Mouse (Mus musculus) MEL (cell line): ENCODE measurements around the gene Trmt11. TPM values are rescaled to one million over a fixed set of nuclear protein-coding genes. Genes with fewer than 3 reads are reported as not detected.

Source experiments
- DNase-seq: peaks from one replicate; pipeline ENCODE4 v3.0.0; 2011; ENCODE audit warnings: low read depth, low spot score
- H3K27ac ChIP-seq: 2 replicates; pipeline ENCODE4 v1.5.1; 2012; ENCODE audit warnings: low read depth, mild to moderate bottlenecking, control low read depth, low read length, moderate library complexity; ENCODE audit not compliant: control insufficient read depth
- H3K27me3 ChIP-seq, 2 experiments: fragments of 150-350 bp in 1 of 2; sonication (generic) in 1 of 2; 2 replicates each; pipeline ENCODE4 v1.6.1; 2012; ENCODE audit warnings: low read length in 2 of 2, mild to moderate bottlenecking in 2 of 2, improper control_type of control experiment in 1 of 2, moderate library complexity in 1 of 2; ENCODE audit not compliant: insufficient read depth in 2 of 2, control insufficient read depth in 1 of 2
- H3K36me3 ChIP-seq, 2 experiments: 2 replicates each; pipeline ENCODE4 v1.6.1; 2012 to 2014; ENCODE audit warnings: low read length in 2 of 2, improper control_type of control experiment in 1 of 2, inconsistent platforms in 1 of 2, mild to moderate bottlenecking in 1 of 2; ENCODE audit not compliant: insufficient read depth in 2 of 2, control insufficient read depth in 1 of 2
- H3K4me1 ChIP-seq, 2 experiments: fragments of 150-350 bp in 1 of 2; sonication (generic) in 1 of 2; 2 replicates each; pipeline ENCODE4 v1.6.1; 2012; ENCODE audit warnings: low read length in 2 of 2, improper control_type of control experiment in 1 of 2, mild to moderate bottlenecking in 1 of 2; ENCODE audit not compliant: insufficient read depth in 2 of 2, control insufficient read depth in 1 of 2
- H3K4me3 ChIP-seq, 2 experiments: fragments of 150-350 bp in 1 of 2; sonication (generic) in 1 of 2; 2 replicates each; pipeline ENCODE4 v1.5.1; 2012; ENCODE audit warnings: low read depth in 2 of 2, low read length in 2 of 2, mild to moderate bottlenecking in 2 of 2, moderate library complexity in 2 of 2, control low read depth in 1 of 2, improper control_type of control experiment in 1 of 2; ENCODE audit not compliant: control insufficient read depth in 1 of 2, insufficient read depth in 1 of 2
- H3K79me2 ChIP-seq: 2 replicates; pipeline ENCODE4 v1.6.1; 2012; ENCODE audit warnings: mild to moderate bottlenecking, low read length, moderate library complexity; ENCODE audit not compliant: control insufficient read depth, poor library complexity, insufficient read depth
- H3K9ac ChIP-seq: 2 replicates; pipeline ENCODE4 v1.6.1; 2012; ENCODE audit warnings: low read depth, mild to moderate bottlenecking, control low read depth, low read length, moderate library complexity; ENCODE audit not compliant: control insufficient read depth, poor library complexity, severe bottlenecking
- H3K9me3 ChIP-seq: fragments of 150-350 bp; sonication (generic); replicated peaks from 2 replicates; pipeline ENCODE4 v1.6.1; 2012; ENCODE audit warnings: mild to moderate bottlenecking, low read length, improper control_type of control experiment, moderate library complexity; ENCODE audit not compliant: insufficient read depth
- CHD1 ChIP-seq: IDR thresholded peaks from 2 replicates; pipeline ENCODE4 v1.6.1; 2012; ENCODE audit warnings: low read depth, mild to moderate bottlenecking, inconsistent platforms, low read length, improper control_type of control experiment
- CTCF ChIP-seq, 3 experiments: IDR thresholded peaks in 2 of 3; conservative IDR thresholded peaks in 1 of 3; 2 replicates each; pipeline ENCODE4 v1.5.1; 2011 to 2012; ENCODE audit warnings: low read length in 3 of 3, low read depth in 2 of 3, mild to moderate bottlenecking in 2 of 3, improper control_type of control experiment in 1 of 3, inconsistent platforms in 1 of 3, mixed read lengths in 1 of 3, moderate library complexity in 1 of 3; ENCODE audit not compliant: control insufficient read depth in 1 of 3, insufficient read depth in 1 of 3, poor library complexity in 1 of 3, severe bottlenecking in 1 of 3
- E2F4 ChIP-seq: IDR thresholded peaks from 2 replicates; pipeline ENCODE4 v1.6.1; 2011; ENCODE audit warnings: low read depth, low read length, improper control_type of control experiment, borderline replicate concordance
- ELF1 ChIP-seq: IDR thresholded peaks from 2 replicates; pipeline ENCODE4 v1.6.1; 2014; ENCODE audit warnings: low read depth, mild to moderate bottlenecking, inconsistent platforms, low read length, improper control_type of control experiment, moderate library complexity
- GABPA ChIP-seq: IDR thresholded peaks from 2 replicates; pipeline ENCODE4 v1.6.1; 2012; ENCODE audit warnings: low read depth, mild to moderate bottlenecking, inconsistent platforms, low read length, improper control_type of control experiment, moderate library complexity
- JUND ChIP-seq: IDR thresholded peaks from 2 replicates; pipeline ENCODE4 v1.6.1; 2011; ENCODE audit warnings: low read depth, mild to moderate bottlenecking, improper control_type of control experiment, low read length
- KAT2A ChIP-seq: conservative IDR thresholded peaks from 2 replicates; pipeline ENCODE4 v1.6.1; 2012; ENCODE audit warnings: low read depth, low read length, improper control_type of control experiment, inconsistent platforms
- MEF2A ChIP-seq: IDR thresholded peaks from 2 replicates; pipeline ENCODE4 v1.6.1; 2014; ENCODE audit warnings: low read depth, mild to moderate bottlenecking, inconsistent platforms, low read length, improper control_type of control experiment; ENCODE audit not compliant: poor library complexity, insufficient replicate concordance, severe bottlenecking; ENCODE audit errors: extremely low read depth
- MXI1 ChIP-seq: IDR thresholded peaks from 2 replicates; pipeline ENCODE4 v1.6.1; 2011; ENCODE audit warnings: mild to moderate bottlenecking, low read depth, low read length, improper control_type of control experiment
- MYB ChIP-seq: IDR thresholded peaks from 2 replicates; pipeline ENCODE4 v1.6.1; 2011; ENCODE audit warnings: mild to moderate bottlenecking, low read depth, low read length, improper control_type of control experiment
- NELFE ChIP-seq: IDR thresholded peaks from 2 replicates; pipeline ENCODE4 v1.6.1; 2011; ENCODE audit warnings: low read depth, low read length, improper control_type of control experiment
- POLR2AphosphoS5 ChIP-seq: IDR thresholded peaks from 2 replicates; pipeline ENCODE4 v1.6.1; 2012; ENCODE audit warnings: low read depth, borderline replicate concordance, mild to moderate bottlenecking, inconsistent platforms, low read length, moderate library complexity, mixed read lengths
- SMC3 ChIP-seq: IDR thresholded peaks from 2 replicates; pipeline ENCODE4 v1.6.1; 2011; ENCODE audit warnings: low read depth, low read length, improper control_type of control experiment
- UBTF ChIP-seq: IDR thresholded peaks from 2 replicates; pipeline ENCODE4 v1.6.1; 2012; ENCODE audit warnings: low read depth, mild to moderate bottlenecking, inconsistent platforms, low read length, improper control_type of control experiment, moderate library complexity, borderline replicate concordance; ENCODE audit not compliant: insufficient read depth
- USF2 ChIP-seq, 2 experiments: IDR thresholded peaks; 2 replicates each; pipeline ENCODE4 v1.6.1; 2011 to 2012; ENCODE audit warnings: improper control_type of control experiment in 2 of 2, low read length in 2 of 2, borderline replicate concordance in 1 of 2, inconsistent platforms in 1 of 2, low read depth in 1 of 2, mild to moderate bottlenecking in 1 of 2; ENCODE audit not compliant: insufficient read depth in 1 of 2
- ZC3H11A ChIP-seq: IDR thresholded peaks from 2 replicates; pipeline ENCODE4 v1.6.1; 2012; ENCODE audit warnings: low read depth, mild to moderate bottlenecking, inconsistent platforms, low read length, improper control_type of control experiment
- ZKSCAN1 ChIP-seq: IDR thresholded peaks from 2 replicates; pipeline ENCODE4 v1.6.1; 2012; ENCODE audit warnings: low read depth, mild to moderate bottlenecking, inconsistent platforms, low read length, improper control_type of control experiment, moderate library complexity
- polyA plus RNA-seq, 2 experiments: library from polyadenylated mRNA; stranded (reverse) in 1 of 2; unstranded in 1 of 2; fragments of >175 nt in 1 of 2; fragments of >200 nt in 1 of 2; gene quantifications; 2 replicates each; pipeline versions ENCODE4 v1.2.1 to v1.2.4; 2012; ENCODE audit warnings: low replicate concordance in 2 of 2, low read depth in 1 of 2; ENCODE audit not compliant: insufficient read length in 2 of 2, insufficient read depth in 1 of 2, missing spikeins in 1 of 2
- total RNA-seq: library from RNA; depleted of rRNA; stranded (reverse); fragments of 300-350 nt; gene quantifications from 2 replicates; pipeline ENCODE4 v1.2.3, GENCODE M21; 2012

Trmt11 gene
- total and polyA plus RNA-seq, 3 experiments = 15.8 to 22.6 TPM; not detected in 1

GRCm38 (mm10) chr10:30516771-30517170 lies 83.8 kb downstream of the Trmt11 start:
- Histone ChIP-seq H3K9ac (no peak overlapping the region), H3K9me3 (no peaks in the 10 kb centered on the region), H3K79me2 (no peaks in the 10 kb centered on the region), H3K27ac (no peak overlapping the region), H3K4me3 (no peak overlapping the region), H3K4me1 (no peaks in the 10 kb centered on the region), H3K36me3 (no peaks in the 10 kb centered on the region), H3K27me3 (no peaks in the 10 kb centered on the region; a peak in 1 of 4 replicates)
- DNase-seq = no peak
- no peak for TF ChIP-seq UBTF
- TF ChIP-seq E2F4 = no peak
- TF ChIP-seq MYB = no peak
- no peak for TF ChIP-seq NELFE
- TF ChIP-seq MEF2A = no peak
- no peak for TF ChIP-seq JUND
- no peak for TF ChIP-seq ZC3H11A
- TF ChIP-seq USF2 (IDR thresholded peaks at IDR 0.05; ENCODE audit: borderline replicate concordance in 1 of 2, insufficient read depth in 1 of 2, low read depth in 1 of 2, low read length in 2 of 2) = no peak
- TF ChIP-seq GABPA = no peak
- TF ChIP-seq CHD1 = no peak
- TF ChIP-seq CTCF (IDR thresholded peaks at IDR 0.05 in 2 of 3, conservative IDR thresholded peaks at IDR 0.05 in 1 of 3; ENCODE audit: control insufficient read depth in 1 of 3, insufficient read depth in 1 of 3, low read depth in 2 of 3, low read length in 3 of 3, poor library complexity in 1 of 3, severe bottlenecking in 1 of 3) = no peak
- no peak for TF ChIP-seq ELF1
- no peak for TF ChIP-seq MXI1
- no peak for TF ChIP-seq ZKSCAN1
- TF ChIP-seq SMC3 = no peak
- no peak for TF ChIP-seq POLR2AphosphoS5

- Histone ChIP-seq H3K4me3 (no peak overlapping the region), H3K9me3 (no peaks in the 10 kb centered on the region), H3K4me1 (no peaks in the 10 kb centered on the region), H3K9ac (no peak overlapping the region), H3K36me3 (no peaks in the 10 kb centered on the region; a peak in 1 of 4 replicates), H3K27me3 (no peaks in the 10 kb centered on the region), H3K27ac (no peak overlapping the region), H3K79me2 (no peaks in the 10 kb centered on the region)
- no peak for TF ChIP-seq KAT2A
- no peak for TF ChIP-seq MXI1
- no peak for TF ChIP-seq POLR2AphosphoS5
- no peak for DNase-seq
Observed at GRCm38 (mm10) chr10:30504736-30505135, 95.8 kb downstream of the Trmt11 start.
